Mouse (Mus musculus): ENCODE data around the gene Theg.

DNA sequence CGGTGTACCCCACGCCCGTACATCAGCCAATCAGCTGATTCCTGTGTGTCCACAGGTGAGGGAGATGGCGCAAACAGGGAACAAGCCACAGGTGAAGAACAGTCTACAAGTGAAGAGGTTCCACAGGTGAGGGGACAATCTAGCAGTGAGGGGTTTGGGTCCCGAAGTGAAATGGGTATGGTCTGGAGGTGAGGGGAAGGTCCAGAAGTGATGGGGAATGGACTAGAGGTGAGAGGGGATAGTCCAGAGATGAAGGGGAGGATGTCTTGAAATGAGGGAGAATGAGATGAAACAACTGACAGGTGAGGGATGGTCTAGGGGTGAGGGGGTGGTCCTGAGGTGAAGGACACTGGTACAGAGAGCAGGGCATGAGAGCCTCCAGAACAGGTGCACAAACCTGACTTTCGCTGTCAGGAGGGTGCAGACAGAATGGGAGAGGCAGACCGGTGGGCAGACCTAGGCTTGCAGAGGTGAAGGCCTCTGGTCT lies 31.9 kb downstream of the Theg start:
- TF ChIP-seq GATA1 (IDR thresholded peaks at IDR 0.05; ENCODE audit: low read length) (no peak), TAL1 (IDR thresholded peaks at IDR 0.05; ENCODE audit: low read length) (no peak)

Data from erythroblast, embryonic 14.5 days (primary cell).